Mouse (Mus musculus) c-Kit-positive CD71-positive TER-119-negative erythroid progenitor cells, embryonic 14.5 days (primary cell): ENCODE results near the gene Afap1l2.

Experiments
- DNase-seq: peaks from one replicate; pipeline ENCODE4 v3.0.0-alpha.2; 2013; ENCODE audit warnings: low read depth

Gene Afap1l2

GRCm38 (mm10) chr19:57007781-57008710 is at the start of gene Afap1l2:
Gene Afap1l2, minus strand, starts transcription at chr19:57008228.
- no peak for DNase-seq

- no peak for DNase-seq
Observed at GRCm38 (mm10) chr19:57057568-57057967, 49.5 kb upstream of the Afap1l2 start.

GRCm38 (mm10) chr19:57055215-57056120 is 47.4 kb upstream of the Afap1l2 start:
- DNase-seq, result no peak

GRCm38 (mm10) chr19:57052959-57053358 is 44.9 kb upstream of the Afap1l2 start:
- no peak for DNase-seq

GRCm38 (mm10) chr19:57052016-57052415 is 44.0 kb upstream of the Afap1l2 start:
- DNase-seq, result no peak

- no peak for DNase-seq
Observed at GRCm38 (mm10) chr19:57049592-57050090, 41.6 kb upstream of the Afap1l2 start.

GRCm38 (mm10) chr19:57047671-57048320 is 39.8 kb upstream of the Afap1l2 start:
- DNase-seq, result no peak

GRCm38 (mm10) chr19:57039258-57039657 is 31.2 kb upstream of the Afap1l2 start:
- DNase-seq, result no peak

GRCm38 (mm10) chr19:57036860-57037259 is 28.8 kb upstream of the Afap1l2 start:
- no peak for DNase-seq

- DNase-seq, result no peak
Observed at GRCm38 (mm10) chr19:57031582-57031981, 23.6 kb upstream of the Afap1l2 start.

GRCm38 (mm10) chr19:57029461-57029860 is 21.4 kb upstream of the Afap1l2 start:
- no peak for DNase-seq

- DNase-seq, result no peak
Observed at GRCm38 (mm10) chr19:57028327-57029179, 20.5 kb upstream of the Afap1l2 start.

GRCm38 (mm10) chr19:57026501-57026900 is 18.5 kb upstream of the Afap1l2 start:
- no peak for DNase-seq

- DNase-seq, result no peak
Observed at GRCm38 (mm10) chr19:57017785-57018179, 9.8 kb upstream of the Afap1l2 start.

GRCm38 (mm10) chr19:57016995-57017784 is 9.2 kb upstream of the Afap1l2 start:
- DNase-seq, result no peak

- DNase-seq, result no peak
Observed at GRCm38 (mm10) chr19:57014808-57015207, 6.8 kb upstream of the Afap1l2 start.

GRCm38 (mm10) chr19:57013271-57013677 is 5.2 kb upstream of the Afap1l2 start:
- no peak for DNase-seq

- DNase-seq, result no peak
Observed at GRCm38 (mm10) chr19:57012068-57012467, 4.0 kb upstream of the Afap1l2 start.

- no peak for DNase-seq
Observed at GRCm38 (mm10) chr19:57010064-57010463, 2.0 kb upstream of the Afap1l2 start.

GRCm38 (mm10) chr19:57009653-57010052 is 1.6 kb upstream of the Afap1l2 start:
- no peak for DNase-seq
